ENCODE assay signal across 7 mouse cellular contexts in the genomic region with DNA sequence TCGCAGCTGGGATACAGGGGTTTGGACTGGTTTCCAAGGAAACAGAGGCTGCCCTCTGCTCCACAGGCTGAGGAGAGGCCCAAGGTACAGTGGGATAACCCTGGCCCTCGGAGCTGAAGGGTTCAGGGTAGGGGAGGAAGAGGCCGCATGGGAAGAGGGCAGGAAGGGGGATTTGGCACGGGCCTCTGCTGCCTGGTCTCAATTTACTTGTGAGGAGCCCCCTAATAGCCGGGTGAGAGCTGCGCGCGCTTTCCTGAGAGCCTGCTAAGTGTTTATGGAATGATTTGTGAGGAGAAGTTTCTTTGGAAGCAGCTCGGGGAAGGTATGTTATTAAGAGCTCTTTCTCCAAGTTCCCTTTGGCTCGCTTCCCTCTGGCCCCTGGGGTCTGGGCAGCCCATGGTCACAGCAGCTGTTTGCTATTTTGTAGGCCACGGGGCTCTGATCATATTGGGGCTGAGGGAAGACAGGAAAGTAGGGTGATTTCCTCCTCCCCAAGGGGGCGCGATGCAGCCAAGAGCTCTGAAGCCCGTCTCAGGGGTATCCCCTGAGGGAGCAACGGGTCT. TPM values are rescaled to one million over a fixed set of nuclear protein-coding genes. Genes with fewer than 3 reads are reported as not detected.
DNase-seq lines count a peak whose midpoint lies in the region; ATAC-seq and TF ChIP-seq lines count a peak whose summit lies in the region.

No protein-coding gene starts in this region.

- H3K27ac ChIP-seq in neural tube, embryonic 12.5 days = no peak overlapping the region
- peak overlapping the region; percentile 63 for H3K27ac ChIP-seq in heart, adult 2 months
- H3K27ac ChIP-seq in limb, embryonic 10.5 days = peak overlapping the region; percentile 82

- intact Hi-C loops in heart, adult 2 months (cut with DNase I) = no loop called here
- intact Hi-C loops in left cerebral cortex, postnatal 25 days (cut with DNase I) = no loop called here

- ATAC-seq in neural tube, embryonic 12.5 days (ENCODE audit: low FRiP score, low read depth) = no peak
- no peak for ATAC-seq in megakaryocyte progenitor cell, adult 5-6 weeks (replicated peaks; ENCODE audit: poor library complexity)

- no peak overlapping the region for H3K4me3 ChIP-seq in neural tube, embryonic 12.5 days
- peak overlapping the region; percentile 6; the same call in 1 of the 2 replicates for H3K4me3 ChIP-seq in heart, adult 2 months
- H3K4me3 ChIP-seq in limb, embryonic 10.5 days = peak overlapping the region; percentile 16; the same call in 1 of the 2 replicates

- H3K27me3 ChIP-seq in neural tube, embryonic 12.5 days (replicated peaks) = no peaks in the 10 kb centered on the region
- no peaks in the 10 kb centered on the region for H3K27me3 ChIP-seq in heart, adult 2 months (ENCODE audit: control insufficient read depth, insufficient read depth, low read length)
- peaks cover 86% of the 10 kb centered on the region for H3K27me3 ChIP-seq in limb, embryonic 10.5 days (ENCODE audit: low read depth, poor library complexity, severe bottlenecking)

- H3K36me3 ChIP-seq in neural tube, embryonic 12.5 days = no peaks in the 10 kb centered on the region
- no peaks in the 10 kb centered on the region for H3K36me3 ChIP-seq in heart, adult 2 months (ENCODE audit: control insufficient read depth, insufficient read depth, low read length)
- no peaks in the 10 kb centered on the region for H3K36me3 ChIP-seq in limb, embryonic 10.5 days

- no peak for TF ChIP-seq EP300 in heart, adult 2 months (IDR thresholded peaks at IDR 0.05; ENCODE audit: insufficient read depth, low read depth, low read length)

- TF ChIP-seq CTCF in heart, adult 2 months (IDR thresholded peaks at IDR 0.05) = no peak

- 0 out of 2 replicates have a peak overlapping the region, but pooled peaks have one; percentile 13 for H3K9ac ChIP-seq in neural tube, embryonic 12.5 days
- H3K9ac ChIP-seq in heart, adult 2 months (ENCODE audit: low read depth, low read length) = peak overlapping the region; percentile 39; the same call in 1 of the 2 replicates

- TF ChIP-seq POLR2A in heart, adult 2 months (IDR thresholded peaks at IDR 0.05; ENCODE audit: insufficient read depth, low read depth, low read length) = no peak

- H3K79me2 ChIP-seq in heart, adult 2 months (replicated peaks; ENCODE audit: control insufficient read depth, insufficient read depth, low read length) = no peaks in the 10 kb centered on the region

- no peak for DNase-seq in neural tube, embryonic 10.5 days (ENCODE audit: extremely low spot score, low spot score)
- DNase-seq in heart, adult 2 months = peak; percentile 45 to 53
- peak; percentile 78 for DNase-seq in limb, embryonic 10.5 days (ENCODE audit: low spot score)
- DNase-seq in left cerebral cortex, postnatal 25 days (ENCODE audit: low spot score in 2 of 2) = no peak
- DNase-seq in spleen, adult 18-20 months = no peak

- peaks cover 19% of the 10 kb centered on the region for H3K4me1 ChIP-seq in neural tube, embryonic 12.5 days
- peaks cover 8% of the 10 kb centered on the region for H3K4me1 ChIP-seq in heart, adult 2 months (ENCODE audit: control insufficient read depth, insufficient read depth, low read length)
- H3K4me1 ChIP-seq in limb, embryonic 10.5 days = peaks cover 47% of the 10 kb centered on the region

- WGBS in neural tube, embryonic 12.5 days = 45% methylated on average over 15 of the region's 15 CpGs
- 49% methylated on average over 15 of the region's 15 CpGs for WGBS in heart, adult 2 months
- 25% methylated on average over 15 of the region's 15 CpGs for whole genome bisulfite sequencing in limb, embryonic 10.5 days

- no peaks in the 10 kb centered on the region for H3K9me3 ChIP-seq in neural tube, embryonic 12.5 days
- no peaks in the 10 kb centered on the region for H3K9me3 ChIP-seq in limb, embryonic 10.5 days (replicated peaks)

- peak overlapping the region; percentile 31 for H3K4me2 ChIP-seq in neural tube, embryonic 12.5 days (replicated peaks)

RNA-seq across cellular contexts. Expression of a gene that starts 50.5 kb away (rescaled TPM):
- 7.2 and 9.4 TPM in 2 replicates for polyA plus RNA-seq in neural tube, embryonic 12.5 days (2016; fragmentation: Nextera tagmentation; extraction: Ambion mirVana)
- 1 to 10 TPM; 4.8 to 7.3 TPM for total RNA-seq in heart, adult 2 months (2021)
- 6.2 and 9.0 TPM in 2 replicates for polyA plus RNA-seq in heart, adult 2 months (2012; rRNA removed)
- polyA plus RNA-seq in limb, embryonic 10.5 days (2016; fragmentation: Nextera tagmentation; extraction: Ambion mirVana) = 10.3 and 19.3 TPM in 2 replicates
- total RNA-seq in megakaryocyte progenitor cell, adult 5-6 weeks (2015) = not detected in 2 replicates
- not detected in 2 replicates for total RNA-seq in megakaryocyte progenitor cell, adult 5-6 weeks (2017)
- total RNA-seq in left cerebral cortex, postnatal 25 days (2021) = under 1 TPM; 0.23 to 0.44 TPM

Comparison
In these comparisons a context has a peak if more than half of its experiments do, and no peak if none do; other contexts are left out.
1. DNase-seq: peak in heart, adult 2 months (2 of 2) and limb, embryonic 10.5 days (single experiment); none in neural tube, embryonic 10.5 days (single experiment), left cerebral cortex, postnatal 25 days (0 of 2) and spleen, adult 18-20 months (0 of 2).
2. RNA of a gene that starts 50.5 kb away (total RNA-seq): 4.8 to 7.3 TPM in heart, adult 2 months; 0.23 to 0.44 TPM in left cerebral cortex, postnatal 25 days and not detected in megakaryocyte progenitor cell, adult 5-6 weeks; every median in the first group is over 4 times any median in the second.